Mouse (Mus musculus) midbrain, embryonic 15.5 days (tissue): ENCODE results near the gene Pigt. TPM values are rescaled to one million over a fixed set of nuclear protein-coding genes. Genes with fewer than 3 reads are reported as not detected.

ENCODE experiments used
- ATAC-seq: fragments of 200-750 bp; cut with Nextera tagmentation; replicated peaks from 2 replicates; pipeline ENCODE4 v1.8.0; 2017; ENCODE audit warnings: moderate TSS enrichment
- H3K27ac ChIP-seq: fragments of 300-500 bp; sonication (generic); 2 replicates; pipeline ENCODE4 v1.5.1; 2015; ENCODE audit warnings: mild to moderate bottlenecking, inconsistent platforms
- H3K27me3 ChIP-seq: fragments of 300-500 bp; sonication (generic); replicated peaks from 2 replicates; pipeline ENCODE4 v1.6.1; 2015; ENCODE audit warnings: inconsistent platforms
- H3K36me3 ChIP-seq: fragments of 300-500 bp; sonication (generic); replicated peaks from 2 replicates; pipeline ENCODE4 v1.6.1; 2015; ENCODE audit warnings: inconsistent platforms
- H3K4me1 ChIP-seq: fragments of 300-500 bp; sonication (generic); 2 replicates; pipeline ENCODE4 v1.6.1; 2015; ENCODE audit warnings: inconsistent platforms
- H3K4me2 ChIP-seq: fragments of 300-500 bp; sonication (generic); 2 replicates; pipeline ENCODE4 v1.6.1; 2015; ENCODE audit warnings: inconsistent platforms, mild to moderate bottlenecking, moderate library complexity
- H3K4me3 ChIP-seq: fragments of 300-500 bp; sonication (generic); 2 replicates; pipeline ENCODE4 v1.5.1; 2015; ENCODE audit warnings: mild to moderate bottlenecking, inconsistent platforms
- H3K9ac ChIP-seq: fragments of 300-500 bp; sonication (generic); 2 replicates; pipeline ENCODE4 v1.6.1; 2015; ENCODE audit warnings: mild to moderate bottlenecking, inconsistent platforms
- H3K9me3 ChIP-seq: fragments of 300-500 bp; sonication (generic); 2 replicates; pipeline ENCODE4 v1.6.1; 2016; ENCODE audit warnings: inconsistent platforms
- WGBS: fragments of 180-500 bp; shearing (Covaris S2); methylation state at CpG from one replicate; pipeline ENCODE4 v1.1.7; 2015; ENCODE audit warnings: mixed read lengths; 5-methylcytosine and 5-hydroxymethylcytosine counted together
- polyA plus RNA-seq: library from polyadenylated mRNA; unstranded; fragments of >200 nt; fragmentation: Nextera tagmentation; extraction: Ambion mirVana; gene quantifications from 2 replicates; pipeline ENCODE4 v1.2.1, GENCODE M21; 2015

Pigt gene
- polyA plus RNA-seq, 1 experiment from 2014 or later = 101 TPM

- Histone ChIP-seq H3K36me3 (no peaks in the 10 kb centered on the region), H3K27me3 (no peaks in the 10 kb centered on the region), H3K4me3 (no peak overlapping the region), H3K9me3 (no peaks in the 10 kb centered on the region), H3K9ac (no peak overlapping the region), H3K4me1 (no peaks in the 10 kb centered on the region), H3K27ac (no peak overlapping the region), H3K4me2 (no peak overlapping the region)
- no peak for ATAC-seq
- 81% methylated on average over 4 of the region's 4 CpGs for WGBS
Measured at GRCm38 (mm10) chr2:164537003-164537402, 39.7 kb downstream of the Pigt start.

GRCm38 (mm10) chr2:164540652-164541427, 43.5 kb downstream of the Pigt start:
- no peak overlapping the region for H3K4me3 ChIP-seq
- H3K4me1 ChIP-seq = no peaks in the 10 kb centered on the region
- no peak overlapping the region for H3K9ac ChIP-seq
- H3K4me2 ChIP-seq = no peak overlapping the region
- no peaks in the 10 kb centered on the region for H3K36me3 ChIP-seq
- 42% methylated on average over 8 of the region's 8 CpGs for WGBS
- H3K27ac ChIP-seq = no peak overlapping the region
- no peaks in the 10 kb centered on the region for H3K9me3 ChIP-seq
- H3K27me3 ChIP-seq = no peaks in the 10 kb centered on the region
- ATAC-seq = no peak

- Histone ChIP-seq H3K4me2 (no peak overlapping the region), H3K27me3 (no peaks in the 10 kb centered on the region), H3K9ac (no peak overlapping the region), H3K27ac (no peak overlapping the region), H3K36me3 (no peaks in the 10 kb centered on the region), H3K4me3 (no peak overlapping the region), H3K9me3 (no peaks in the 10 kb centered on the region), H3K4me1 (no peaks in the 10 kb centered on the region)
- ATAC-seq = no peak
- 72% methylated on average over 5 of the region's 5 CpGs for WGBS
Measured at GRCm38 (mm10) chr2:164542132-164542531, 44.8 kb downstream of the Pigt start.

DNA sequence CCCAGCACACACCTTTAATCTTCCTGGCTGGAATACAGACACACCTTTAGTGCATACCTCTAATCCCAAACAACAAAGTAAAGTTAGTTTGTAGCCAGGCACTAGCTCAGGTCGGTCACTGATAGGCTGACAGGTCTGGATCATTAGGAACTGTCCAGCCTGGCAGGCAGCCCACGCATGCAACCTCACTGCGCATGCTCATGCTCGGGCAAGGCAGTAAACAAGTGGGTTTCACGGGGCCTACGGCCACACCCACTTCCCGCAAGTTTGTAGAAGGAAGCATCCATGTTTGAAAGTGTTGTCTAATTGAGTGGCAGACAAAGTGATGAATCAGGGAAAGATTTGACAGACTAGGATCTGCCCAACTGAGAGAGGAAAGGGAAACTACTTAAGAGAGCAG, 45.3 kb downstream of the Pigt start:
- no peak overlapping the region for H3K9ac ChIP-seq
- WGBS = 91% methylated on average over 7 of the region's 7 CpGs

GRCm38 (mm10) chr2:164543745-164544144, 46.4 kb downstream of the Pigt start:
- H3K27ac ChIP-seq = no peak overlapping the region
- no peak overlapping the region for H3K4me2 ChIP-seq
- H3K36me3 ChIP-seq = no peaks in the 10 kb centered on the region
- no peaks in the 10 kb centered on the region for H3K27me3 ChIP-seq
- no peaks in the 10 kb centered on the region for H3K4me1 ChIP-seq
- no peak overlapping the region for H3K4me3 ChIP-seq
- 73% methylated on average over 2 of the region's 2 CpGs for WGBS
- no peak for ATAC-seq
- H3K9ac ChIP-seq = no peak overlapping the region
- no peaks in the 10 kb centered on the region for H3K9me3 ChIP-seq

More for the DNA sequence above, 45.3 kb downstream of the Pigt start:
- Histone ChIP-seq H3K36me3 (no peaks in the 10 kb centered on the region), H3K4me3 (no peak overlapping the region), H3K4me2 (no peak overlapping the region), H3K4me1 (no peaks in the 10 kb centered on the region), H3K27me3 (no peaks in the 10 kb centered on the region), H3K27ac (no peak overlapping the region), H3K9me3 (no peaks in the 10 kb centered on the region)
- ATAC-seq = no peak

DNA sequence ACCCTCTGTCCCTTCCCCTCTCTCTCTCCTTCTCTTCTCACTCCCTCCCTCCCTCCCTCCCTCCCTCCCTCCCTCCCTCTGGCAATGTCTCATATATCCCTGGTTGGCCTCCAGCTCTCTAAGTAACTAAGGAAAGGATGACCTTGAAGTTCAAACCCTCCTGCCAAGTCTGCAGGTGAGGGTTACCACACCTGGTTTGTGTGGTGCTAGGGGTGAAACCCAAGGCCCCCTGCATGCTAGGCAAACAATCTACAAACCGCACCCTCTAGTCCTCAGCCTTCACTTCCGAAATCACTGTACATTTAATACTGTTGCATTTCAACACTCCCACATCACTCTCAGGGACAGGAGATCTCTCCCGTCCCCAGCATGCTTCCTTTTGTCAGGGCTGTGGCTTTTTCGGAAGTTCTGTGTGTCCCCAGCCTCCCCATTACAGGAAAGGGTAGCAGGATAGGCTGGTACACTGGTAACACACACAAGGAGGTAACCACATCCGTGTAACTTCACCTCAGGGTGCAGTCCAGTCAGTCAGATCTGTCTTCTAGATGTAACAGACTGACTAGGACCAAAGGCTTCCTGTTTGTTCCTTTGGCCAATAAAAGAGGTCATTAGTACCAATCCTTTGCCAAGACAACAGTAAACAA, 47.3 kb downstream of the Pigt start:
- Histone ChIP-seq H3K4me1 (no peaks in the 10 kb centered on the region), H3K9me3 (no peaks in the 10 kb centered on the region), H3K4me2 (no peak overlapping the region), H3K9ac (no peak overlapping the region), H3K27ac (no peak overlapping the region), H3K27me3 (no peaks in the 10 kb centered on the region), H3K36me3 (no peaks in the 10 kb centered on the region), H3K4me3 (no peak overlapping the region)
- WGBS = 50% methylated on average over 5 of the region's 5 CpGs
- ATAC-seq = no peak

- ATAC-seq = no peak
- H3K4me3 ChIP-seq = no peak overlapping the region
- H3K9ac ChIP-seq = no peak overlapping the region
- whole genome bisulfite sequencing = 55% methylated on average over 4 of the region's 4 CpGs
- H3K36me3 ChIP-seq = no peaks in the 10 kb centered on the region
- no peak overlapping the region for H3K4me2 ChIP-seq
- no peak overlapping the region for H3K27ac ChIP-seq
- peaks cover 4% of the 10 kb centered on the region; the same call in 1 of the 2 replicates for H3K4me1 ChIP-seq
- H3K9me3 ChIP-seq = no peaks in the 10 kb centered on the region
- H3K27me3 ChIP-seq = no peaks in the 10 kb centered on the region
Measured at GRCm38 (mm10) chr2:164549338-164549737, 52.0 kb downstream of the Pigt start.

- ATAC-seq = no peak
- Histone ChIP-seq H3K27me3 (no peaks in the 10 kb centered on the region), H3K27ac (no peak overlapping the region), H3K4me2 (peak overlapping the region; percentile 13; the same call in 1 of the 2 replicates), H3K4me1 (peaks cover 4% of the 10 kb centered on the region; the same call in 1 of the 2 replicates), H3K9ac (no peak overlapping the region), H3K4me3 (no peak overlapping the region), H3K36me3 (no peaks in the 10 kb centered on the region), H3K9me3 (no peaks in the 10 kb centered on the region)
- WGBS = 13% methylated on average over 10 of the region's 10 CpGs
Measured at GRCm38 (mm10) chr2:164549963-164550894, 52.9 kb downstream of the Pigt start.

DNA sequence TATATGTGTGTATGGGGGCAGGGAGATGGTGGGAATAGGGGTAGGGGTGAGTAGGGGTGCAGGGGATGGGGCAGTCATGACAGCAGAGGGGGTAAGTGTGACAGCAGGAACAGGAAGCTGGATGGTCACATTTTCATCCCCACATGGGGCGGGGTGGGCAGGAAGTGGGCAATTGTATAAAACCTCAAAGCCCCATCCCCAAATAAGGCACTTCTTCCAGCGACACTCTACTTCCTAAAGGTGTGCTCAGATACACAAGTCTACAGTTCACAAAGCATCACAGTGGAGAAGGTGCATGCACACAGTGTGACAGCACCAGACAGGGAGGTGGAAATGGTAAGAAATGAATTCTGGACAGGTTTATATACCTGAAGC, 53.6 kb downstream of the Pigt start:
- 88% methylated on average over 2 of the region's 2 CpGs for WGBS
- ATAC-seq = no peak
- Histone ChIP-seq H3K27ac (no peak overlapping the region), H3K36me3 (no peaks in the 10 kb centered on the region), H3K4me1 (peaks cover 4% of the 10 kb centered on the region; the same call in 1 of the 2 replicates), H3K4me3 (no peak overlapping the region), H3K9me3 (no peaks in the 10 kb centered on the region), H3K27me3 (no peaks in the 10 kb centered on the region), H3K9ac (no peak overlapping the region), H3K4me2 (no peak overlapping the region; the same call in 1 of the 2 replicates)

DNA sequence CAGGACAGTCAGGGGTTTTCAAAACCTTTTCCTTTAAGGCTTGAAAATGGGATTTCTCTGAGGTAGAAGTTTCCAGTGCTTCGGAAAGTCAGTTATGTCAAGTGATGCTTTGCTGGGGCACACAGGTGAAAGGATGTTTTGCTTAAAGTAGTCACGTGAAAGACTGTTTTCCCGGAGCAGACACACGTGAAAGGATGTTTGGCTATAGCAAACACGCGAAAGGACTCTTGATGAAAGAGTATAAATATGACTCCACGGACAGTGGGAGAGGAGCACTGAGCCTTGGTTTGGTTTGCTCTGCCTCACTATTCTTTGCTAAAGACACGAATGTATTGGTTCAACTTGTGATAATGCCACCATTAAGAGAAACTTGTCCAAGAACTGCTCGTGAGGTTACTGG, 54.2 kb downstream of the Pigt start:
- no peak overlapping the region for H3K9ac ChIP-seq
- no peaks in the 10 kb centered on the region for H3K9me3 ChIP-seq
- no peak overlapping the region for H3K27ac ChIP-seq
- H3K36me3 ChIP-seq = no peaks in the 10 kb centered on the region
- H3K4me1 ChIP-seq = peaks cover 4% of the 10 kb centered on the region; the same call in 1 of the 2 replicates
- H3K4me3 ChIP-seq = no peak overlapping the region
- H3K4me2 ChIP-seq = no peak overlapping the region
- WGBS = 91% methylated on average over 9 of the region's 9 CpGs
- ATAC-seq = no peak
- H3K27me3 ChIP-seq = no peaks in the 10 kb centered on the region
